Mouse (Mus musculus): ENCODE results near the gene Ndrg2.
A peak's percentile ranks its signal among the peaks of the same experiment; 100 is the strongest.
"Not testable (repeated sequence)": the region's sequence is repeated elsewhere in the genome, so short reads cannot be mapped to it uniquely, and the experiment has no call there.

The Ndrg2 gene

GRCm38 (mm10) chr14:51913960-51914762 is at the start of gene Ndrg2:
Gene Ndrg2, minus strand, starts transcription at chr14:51914158.
- peak; percentile 42 for DNase-seq (ENCODE audit: low read depth, low spot score)

GRCm38 (mm10) chr14:51960316-51960715 is 46.4 kb upstream of the Ndrg2 start:
- DNase-seq (ENCODE audit: low read depth, low spot score): no peak

GRCm38 (mm10) chr14:51943336-51943735 is 29.4 kb upstream of the Ndrg2 start:
- DNase-seq (ENCODE audit: low read depth, low spot score): no peak

- DNase-seq (ENCODE audit: low read depth, low spot score): no peak
Observed at GRCm38 (mm10) chr14:51942236-51942635, 28.3 kb upstream of the Ndrg2 start.

GRCm38 (mm10) chr14:51941577-51941976 is 27.6 kb upstream of the Ndrg2 start:
- DNase-seq (ENCODE audit: low read depth, low spot score): no peak

- DNase-seq (ENCODE audit: low read depth, low spot score): peak; percentile 70
Observed at GRCm38 (mm10) chr14:51940944-51941560, 27.1 kb upstream of the Ndrg2 start.

- DNase-seq (ENCODE audit: low read depth, low spot score): peak; percentile 66
Observed at GRCm38 (mm10) chr14:51939005-51939404, 25.0 kb upstream of the Ndrg2 start.

GRCm38 (mm10) chr14:51932092-51933020 is 18.4 kb upstream of the Ndrg2 start:
- no peak for DNase-seq (ENCODE audit: low read depth, low spot score)

- DNase-seq (ENCODE audit: low read depth, low spot score): peak; percentile 79
Observed at GRCm38 (mm10) chr14:51930824-51931223, 16.9 kb upstream of the Ndrg2 start.

GRCm38 (mm10) chr14:51929968-51930367 is 16.0 kb upstream of the Ndrg2 start:
- no peak for DNase-seq (ENCODE audit: low read depth, low spot score)

GRCm38 (mm10) chr14:51929309-51929943 is 15.5 kb upstream of the Ndrg2 start:
- DNase-seq (ENCODE audit: low read depth, low spot score): no peak

GRCm38 (mm10) chr14:51926930-51927329 is 13.0 kb upstream of the Ndrg2 start:
- DNase-seq (ENCODE audit: low read depth, low spot score): not testable (repeated sequence)

GRCm38 (mm10) chr14:51923492-51923891 is 9.5 kb upstream of the Ndrg2 start:
- no peak for DNase-seq (ENCODE audit: low read depth, low spot score)

GRCm38 (mm10) chr14:51922910-51923309 is 9.0 kb upstream of the Ndrg2 start:
- no peak for DNase-seq (ENCODE audit: low read depth, low spot score)

- DNase-seq (ENCODE audit: low read depth, low spot score): no peak
Observed at GRCm38 (mm10) chr14:51922571-51922865, 8.6 kb upstream of the Ndrg2 start, which contains the start of gene Rnase13. Gene Rnase13, minus strand, starts transcription at chr14:51922773.

GRCm38 (mm10) chr14:51921759-51922570 is 8.0 kb upstream of the Ndrg2 start:
- DNase-seq (ENCODE audit: low read depth, low spot score): no peak

GRCm38 (mm10) chr14:51918966-51919365 is 5.0 kb upstream of the Ndrg2 start:
- no peak for DNase-seq (ENCODE audit: low read depth, low spot score)

- no peak for DNase-seq (ENCODE audit: low read depth, low spot score)
Observed at GRCm38 (mm10) chr14:51918125-51918524, 4.2 kb upstream of the Ndrg2 start, which contains the start of gene Tppp2. Gene Tppp2, plus strand, starts transcription at chr14:51918425.

GRCm38 (mm10) chr14:51916539-51916938 is 2.6 kb upstream of the Ndrg2 start:
- no peak for DNase-seq (ENCODE audit: low read depth, low spot score)

- no peak for DNase-seq (ENCODE audit: low read depth, low spot score)
Observed at GRCm38 (mm10) chr14:51915030-51915429, 1.1 kb upstream of the Ndrg2 start.

All from ZHBTc4 (cell line).